Mouse (Mus musculus): ENCODE results near the gene Psmd14.

- TF ChIP-seq CTCF (IDR thresholded peaks at IDR 0.05; ENCODE audit: low read depth, low read length) (no peak), GATA1 (IDR thresholded peaks at IDR 0.05; ENCODE audit: borderline replicate concordance, low read length) (no peak), GATA2 (IDR thresholded peaks at IDR 0.05; ENCODE audit: borderline replicate concordance, low read depth, low read length) (no peak)
These were observed 97.3 kb downstream of the Psmd14 start for GRCm38 (mm10) chr2:61808776-61809175.
